In the genomic region with DNA sequence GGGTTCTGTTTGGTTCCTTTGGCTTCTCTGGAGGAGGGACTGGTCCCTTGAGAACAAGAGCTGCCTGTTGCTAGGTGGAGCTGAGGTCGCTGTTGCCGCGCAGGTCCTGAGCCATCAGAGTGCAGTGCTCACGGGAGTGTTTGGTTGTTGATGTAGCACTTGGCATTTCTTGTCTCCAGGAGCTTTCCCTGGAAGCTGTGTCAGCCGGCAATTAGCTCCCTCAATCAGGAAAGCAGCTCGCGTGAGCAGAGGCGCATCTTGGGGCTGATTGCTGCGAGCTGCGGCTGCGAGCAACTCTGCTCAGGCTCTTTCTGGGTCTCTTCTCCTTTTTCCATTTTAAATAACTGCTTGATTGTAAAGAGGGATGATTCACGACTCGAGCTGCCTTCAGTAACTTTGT, we compare ENCODE assay signal across 13 mouse cellular contexts.
DNase-seq lines count a peak whose midpoint lies in the region; ATAC-seq and TF ChIP-seq lines count a peak whose summit lies in the region.
"Had no signal": no experiment of that assay in that cellular context is flagged by ENCODE, and none has a peak within 500 bp of the region (broad histone marks: within the 10 kb centered on the region; RNA-seq: fewer than 3 reads in every experiment).

No protein-coding gene starts in this region.

- H3K36me3 ChIP-seq in kidney, postnatal 0 days (ENCODE audit: insufficient read depth, low read length) = no peaks in the 10 kb centered on the region
- no peaks in the 10 kb centered on the region for H3K36me3 ChIP-seq in hindbrain, embryonic 12.5 days
- H3K36me3 ChIP-seq in neural tube, embryonic 13.5 days = no peaks in the 10 kb centered on the region
- H3K36me3 ChIP-seq: embryonic facial prominence, embryonic 13.5 days had no signal

- H3K27me3 ChIP-seq in kidney, postnatal 0 days (ENCODE audit: insufficient read depth, low read length) = peaks cover 5% of the 10 kb centered on the region
- H3K27me3 ChIP-seq in hindbrain, embryonic 12.5 days = peaks cover 49% of the 10 kb centered on the region
- H3K27me3 ChIP-seq in neural tube, embryonic 13.5 days = peaks cover 33% of the 10 kb centered on the region

- H3K9me3 ChIP-seq in kidney, postnatal 0 days (replicated peaks; ENCODE audit: low read length) = no peaks in the 10 kb centered on the region
- no peaks in the 10 kb centered on the region for H3K9me3 ChIP-seq in hindbrain, embryonic 12.5 days (replicated peaks)
- no peaks in the 10 kb centered on the region for H3K9me3 ChIP-seq in neural tube, embryonic 13.5 days
- H3K9me3 ChIP-seq: embryonic facial prominence, embryonic 13.5 days had no signal

- DNase-seq in kidney, postnatal 0 days (ENCODE audit: low spot score) = peak; percentile 1
- DNase-seq in kidney, postnatal 10 days = no peak
- peak; percentile 71 for DNase-seq in brain, adult 2 months (ENCODE audit: low read depth, low spot score)
- DNase-seq in adrenal gland, adult 18-20 months (ENCODE audit: low spot score in 2 of 2) = no peak
- DNase-seq in lung, postnatal 10 days = no peak
- DNase-seq: B cell, adult 2 months; gastrocnemius, postnatal 36 days; heart, postnatal 10 days had no signal

- no peak overlapping the region for H3K9ac ChIP-seq in kidney, postnatal 0 days (ENCODE audit: low read depth, low read length)
- H3K9ac ChIP-seq in hindbrain, embryonic 12.5 days = 0 out of 2 replicates have a peak overlapping the region, but pooled peaks have one; percentile 15
- 0 out of 2 replicates have a peak overlapping the region, but pooled peaks have one; percentile 9 for H3K9ac ChIP-seq in neural tube, embryonic 13.5 days
- H3K9ac ChIP-seq: embryonic facial prominence, embryonic 13.5 days; liver, embryonic 14.5 days had no signal

- no peak for TF ChIP-seq CTCF in kidney, postnatal 0 days (IDR thresholded peaks at IDR 0.05; ENCODE audit: low read depth)

- H3K4me1 ChIP-seq in kidney, postnatal 0 days (replicated peaks; ENCODE audit: insufficient read depth, low read length) = no peaks in the 10 kb centered on the region
- peaks cover 20% of the 10 kb centered on the region for H3K4me1 ChIP-seq in hindbrain, embryonic 12.5 days
- H3K4me1 ChIP-seq in neural tube, embryonic 13.5 days (replicated peaks) = peaks cover 28% of the 10 kb centered on the region
- H3K4me1 ChIP-seq: embryonic facial prominence, embryonic 13.5 days had no signal

- H3K4me3 ChIP-seq in kidney, postnatal 0 days (replicated peaks; ENCODE audit: low read depth, low read length) = no peak overlapping the region
- H3K4me3 ChIP-seq in hindbrain, embryonic 12.5 days = no peak overlapping the region
- no peak overlapping the region for H3K4me3 ChIP-seq in neural tube, embryonic 13.5 days
- H3K4me3 ChIP-seq: embryonic facial prominence, embryonic 13.5 days had no signal

- H3K27ac ChIP-seq in kidney, postnatal 0 days = no peak overlapping the region
- no peak overlapping the region for H3K27ac ChIP-seq in hindbrain, embryonic 12.5 days
- H3K27ac ChIP-seq in neural tube, embryonic 13.5 days (replicated peaks) = peak overlapping the region; percentile 59
- H3K27ac ChIP-seq: embryonic facial prominence, embryonic 13.5 days; liver, embryonic 14.5 days had no signal

- ATAC-seq in kidney, postnatal 0 days (replicated peaks; ENCODE audit: low FRiP score, low read depth) = no peak
- ATAC-seq in hindbrain, embryonic 12.5 days (ENCODE audit: low FRiP score) = no peak
- ATAC-seq in neural tube, embryonic 13.5 days (ENCODE audit: low read depth) = no peak
- no peak for ATAC-seq in cerebellum, adult (ENCODE audit: insufficient number of reproducible peaks, low FRiP score, low TSS enrichment)

- H3K4me2 ChIP-seq in kidney, postnatal 0 days (ENCODE audit: low read length) = no peak overlapping the region
- peak overlapping the region; percentile 14 for H3K4me2 ChIP-seq in hindbrain, embryonic 12.5 days (replicated peaks)
- H3K4me2 ChIP-seq in neural tube, embryonic 13.5 days = peak overlapping the region; percentile 38
- H3K4me2 ChIP-seq: embryonic facial prominence, embryonic 13.5 days had no signal

- under 1% methylated on average over 13 of the region's 13 CpGs for WGBS in kidney, postnatal 0 days
- WGBS in hindbrain, embryonic 12.5 days = 2% methylated on average over 13 of the region's 13 CpGs
- 1% methylated on average over 13 of the region's 13 CpGs for WGBS in neural tube, embryonic 13.5 days

Comparison
In these comparisons a context has a peak if more than half of its experiments do, and no peak if none do; other contexts are left out.
1. DNase-seq: peak in kidney, postnatal 0 days (single experiment) and brain, adult 2 months (single experiment); none in kidney, postnatal 10 days (single experiment), adrenal gland, adult 18-20 months (0 of 2) and lung, postnatal 10 days (single experiment).